Mouse (Mus musculus): ENCODE results near the gene Klk10.

Klk10 gene

DNA sequence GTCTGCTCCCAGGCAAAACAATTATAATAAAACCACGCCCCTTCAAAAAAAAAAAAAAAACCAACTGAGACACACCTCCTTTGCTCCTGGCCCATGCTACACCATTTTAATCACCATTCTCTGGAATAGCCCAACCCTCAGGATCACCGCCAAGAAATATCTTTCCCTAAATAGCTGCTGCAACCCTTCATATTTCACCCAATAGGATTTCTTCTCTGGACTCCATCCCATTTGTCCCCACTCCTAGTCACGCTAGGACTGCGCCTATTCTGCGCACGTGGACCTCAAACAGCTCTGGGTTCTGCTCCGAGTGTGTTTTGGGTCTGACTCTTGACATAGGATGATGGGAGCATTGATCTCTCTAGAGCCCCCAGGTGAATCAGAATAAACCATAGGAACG, 15.5 kb downstream of the Klk10 start:
- DNase-seq (ENCODE audit: low read depth, low spot score): no peak

DNA sequence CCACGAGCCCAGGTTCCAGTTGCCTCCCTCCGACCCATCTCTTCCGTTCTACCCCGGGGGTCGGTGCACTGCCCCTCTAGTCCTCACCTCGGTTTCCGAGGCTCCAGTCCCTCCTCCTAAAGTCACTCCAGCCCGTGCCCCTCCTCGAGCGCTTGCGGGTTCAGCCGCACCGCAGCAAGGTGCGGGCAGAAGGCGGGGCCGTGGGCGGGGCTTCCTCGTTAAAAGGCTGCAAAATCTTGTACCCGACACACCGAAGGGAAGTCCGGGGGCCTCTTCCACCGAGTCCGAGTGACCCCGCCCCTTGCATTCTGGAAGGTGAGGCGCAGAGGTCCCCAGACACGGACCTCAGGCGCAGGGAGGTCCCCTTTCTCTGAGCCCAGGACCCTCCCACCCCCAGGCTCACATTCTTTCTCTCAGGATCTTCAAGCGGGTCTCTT, 16.5 kb downstream of the Klk10 start, which contains the start of gene Klk8:
TSS of gene Klk8 (plus strand) at position 245 of the 437 bp plus-strand sequence.
- DNase-seq (ENCODE audit: low read depth, low spot score): no peak

- DNase-seq (ENCODE audit: low read depth, low spot score): no peak
Measured at GRCm38 (mm10) chr7:43797844-43798462, 17.1 kb downstream of the Klk10 start.

- no peak for DNase-seq (ENCODE audit: low read depth, low spot score)
Measured at GRCm38 (mm10) chr7:43799876-43800275, 19.0 kb downstream of the Klk10 start.

DNA sequence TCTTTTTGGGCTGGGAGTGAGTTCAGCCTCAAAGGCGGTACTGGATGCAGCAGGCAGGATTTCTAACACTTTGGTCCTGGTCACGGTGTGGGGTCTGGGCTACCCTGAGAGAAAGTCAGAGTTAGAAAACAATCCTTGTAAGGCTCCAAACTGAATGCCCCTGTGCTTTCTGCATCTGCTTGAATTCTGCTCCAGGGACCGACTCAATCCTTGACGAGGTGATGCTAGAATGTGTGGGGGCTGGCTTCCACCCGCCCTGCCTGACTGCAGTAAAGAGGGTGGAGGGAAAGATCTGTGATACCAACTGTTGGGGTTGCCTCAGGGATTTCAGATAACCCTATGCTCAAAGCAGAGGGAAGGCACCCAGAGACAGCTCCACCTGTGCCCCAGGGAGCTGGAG, 30.2 kb downstream of the Klk10 start, which contains the start of gene Klk7:
TSS of gene Klk7 (plus strand) at position 301 of the 400 bp plus-strand sequence.
- DNase-seq (ENCODE audit: low read depth, low spot score): no peak

DNA sequence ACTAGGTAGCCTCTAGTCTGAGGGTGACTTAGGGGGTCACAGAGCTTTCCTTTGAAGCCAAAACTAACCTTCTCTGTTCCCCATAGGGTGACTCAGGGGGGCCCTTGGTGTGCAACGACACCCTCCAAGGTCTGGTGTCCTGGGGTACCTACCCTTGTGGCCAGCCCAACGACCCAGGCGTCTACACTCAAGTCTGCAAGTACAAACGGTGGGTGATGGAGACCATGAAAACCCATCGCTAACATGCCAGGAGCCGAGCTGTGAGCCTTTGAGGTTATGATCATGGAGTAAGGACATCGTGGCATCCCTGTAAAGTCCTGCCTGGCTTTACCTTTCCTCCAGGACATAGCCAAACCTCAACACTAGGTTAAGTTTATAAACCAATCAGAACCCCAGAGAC, 34.4 kb downstream of the Klk10 start:
- DNase-seq (ENCODE audit: low read depth, low spot score): no peak

- DNase-seq (ENCODE audit: low read depth, low spot score): no peak
Measured at GRCm38 (mm10) chr7:43816746-43817145, 35.9 kb downstream of the Klk10 start.

DNA sequence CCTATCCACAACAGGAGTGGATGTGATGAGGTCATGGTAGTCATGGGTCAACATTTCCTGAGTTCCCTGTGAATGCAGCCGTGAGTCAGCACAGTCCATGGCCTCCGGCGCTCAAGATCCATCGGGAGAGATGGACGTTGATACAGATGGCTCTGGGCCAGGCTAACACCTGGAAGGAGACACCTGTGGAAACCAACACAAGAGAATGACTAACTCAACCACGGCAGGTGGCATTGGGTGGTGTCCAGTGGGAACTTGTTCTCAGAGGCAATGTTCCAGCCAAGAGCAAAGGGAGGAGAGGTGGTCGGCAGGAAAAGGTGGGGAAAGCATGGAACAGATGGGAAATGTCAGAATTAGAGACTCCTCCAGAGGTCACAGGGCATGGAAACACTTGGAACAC, 40.7 kb downstream of the Klk10 start:
- no peak for DNase-seq (ENCODE audit: low read depth, low spot score)

- DNase-seq (ENCODE audit: low read depth, low spot score): no peak
Measured at GRCm38 (mm10) chr7:43824199-43824598, 43.4 kb downstream of the Klk10 start, which contains the start of gene Klk6. Klk6 (plus strand) TSS chr7:43824499.

DNA sequence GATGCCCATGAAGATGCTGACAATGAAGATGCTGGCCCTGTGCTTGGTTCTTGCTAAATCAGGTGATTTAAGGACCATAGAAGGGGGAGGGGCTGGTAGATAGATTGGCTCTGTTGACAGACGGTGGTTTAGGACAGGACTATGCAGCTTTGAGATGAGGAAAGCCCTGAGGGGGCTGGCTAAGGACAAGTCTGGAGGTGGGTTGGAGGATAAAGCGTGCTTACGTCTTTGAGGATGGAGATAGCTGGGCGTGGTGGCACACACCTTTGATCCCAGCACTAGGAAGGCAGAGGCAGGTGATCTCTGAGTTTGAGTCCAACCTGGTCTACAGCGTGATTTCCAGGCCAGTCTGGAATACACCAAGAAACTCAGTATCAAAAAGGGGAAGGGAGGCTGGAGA, 45.2 kb downstream of the Klk10 start:
- DNase-seq (ENCODE audit: low read depth, low spot score): no peak

DNA sequence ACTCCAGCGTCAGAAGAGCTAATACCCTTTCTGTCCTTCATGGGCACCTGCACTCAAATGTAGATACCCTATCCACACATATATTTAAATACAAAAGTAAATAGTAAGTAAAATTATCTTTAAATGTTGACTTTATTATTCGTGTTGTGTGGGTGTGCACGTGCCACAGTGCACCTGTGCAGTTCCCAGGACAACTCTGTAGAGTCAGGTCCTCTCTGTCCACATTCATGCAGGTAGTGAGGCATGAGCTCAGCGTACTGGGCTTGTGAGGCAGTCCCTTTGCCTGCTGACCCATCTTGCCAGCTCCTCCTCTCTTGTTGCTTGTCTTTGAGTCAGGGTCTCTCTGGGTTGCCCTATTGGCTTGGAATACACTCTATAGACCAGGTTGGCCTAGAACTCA, 46.9 kb downstream of the Klk10 start:
- no peak for DNase-seq (ENCODE audit: low read depth, low spot score)

- no peak for DNase-seq (ENCODE audit: low read depth, low spot score)
Measured at GRCm38 (mm10) chr7:43829006-43829405, 48.2 kb downstream of the Klk10 start.

Data from embryo, embryonic 11.5 days (tissue).